Mouse (Mus musculus): ENCODE measurements around the gene Arhgef3.

Gene Arhgef3

GRCm38 (mm10) chr14:27315737-27316136, 201.0 kb downstream of the Arhgef3 start:
- DNase-seq (ENCODE audit: low spot score), result no peak

- DNase-seq (ENCODE audit: low spot score), result no peak
Observed at GRCm38 (mm10) chr14:27317146-27317545, 202.4 kb downstream of the Arhgef3 start.

GRCm38 (mm10) chr14:27319386-27319785, 204.7 kb downstream of the Arhgef3 start:
- DNase-seq (ENCODE audit: low spot score), result no peak

- DNase-seq (ENCODE audit: low spot score), result no peak
Observed at GRCm38 (mm10) chr14:27322041-27322440, 207.3 kb downstream of the Arhgef3 start.

- no peak for DNase-seq (ENCODE audit: low spot score)
Observed at GRCm38 (mm10) chr14:27324689-27325088, 210.0 kb downstream of the Arhgef3 start.

- peak; percentile 31 for DNase-seq (ENCODE audit: low spot score)
Observed at GRCm38 (mm10) chr14:27325537-27325936, 210.8 kb downstream of the Arhgef3 start.

GRCm38 (mm10) chr14:27327862-27328261, 213.2 kb downstream of the Arhgef3 start:
- DNase-seq (ENCODE audit: low spot score), result no peak

GRCm38 (mm10) chr14:27328952-27329351, 214.3 kb downstream of the Arhgef3 start:
- no peak for DNase-seq (ENCODE audit: low spot score)

- DNase-seq (ENCODE audit: low spot score), result no peak
Observed at GRCm38 (mm10) chr14:27331490-27332035, 216.9 kb downstream of the Arhgef3 start.

- DNase-seq (ENCODE audit: low spot score), result peak; percentile 66
Observed at GRCm38 (mm10) chr14:27332359-27332987, 217.8 kb downstream of the Arhgef3 start.

GRCm38 (mm10) chr14:27335331-27336207, 220.9 kb downstream of the Arhgef3 start:
- no peak for DNase-seq (ENCODE audit: low spot score)

GRCm38 (mm10) chr14:27336208-27337114, 221.8 kb downstream of the Arhgef3 start:
- DNase-seq (ENCODE audit: low spot score), result no peak

- DNase-seq (ENCODE audit: low spot score), result no peak
Observed at GRCm38 (mm10) chr14:27337156-27337555, 222.5 kb downstream of the Arhgef3 start.

- DNase-seq (ENCODE audit: low spot score), result peak; percentile 60
Observed at GRCm38 (mm10) chr14:27338034-27338708, 223.5 kb downstream of the Arhgef3 start.

GRCm38 (mm10) chr14:27340682-27341415, 226.2 kb downstream of the Arhgef3 start:
- no peak for DNase-seq (ENCODE audit: low spot score)

GRCm38 (mm10) chr14:27341486-27341885, 226.8 kb downstream of the Arhgef3 start:
- DNase-seq (ENCODE audit: low spot score), result no peak

GRCm38 (mm10) chr14:27342451-27342850, 227.8 kb downstream of the Arhgef3 start:
- DNase-seq (ENCODE audit: low spot score), result no peak

GRCm38 (mm10) chr14:27344250-27344990, 229.7 kb downstream of the Arhgef3 start:
- DNase-seq (ENCODE audit: low spot score), result no peak

GRCm38 (mm10) chr14:27345051-27345885, 230.6 kb downstream of the Arhgef3 start:
- DNase-seq (ENCODE audit: low spot score), result no peak
